Mouse (Mus musculus) left cerebral cortex, adult 18-20 months (tissue): ENCODE data around the gene Mterf4. TPM values are rescaled to one million over a fixed set of nuclear protein-coding genes. Genes with fewer than 3 reads are reported as not detected.

Source experiments
- DNase-seq, 2 experiments: peaks; one replicate each; pipeline ENCODE4 v3.0.0; 2021 to 2022; ENCODE audit warnings: low spot score in 2 of 2, mixed read lengths in 1 of 2
- microRNA-seq, 2 experiments: library from miRNA; unstranded; fragments of <30 nt; microRNA quantifications; one replicate each; pipeline ENCODE4 v1.2.0; 2021
- total RNA-seq, 2 experiments: library from RNA; stranded (reverse); gene quantifications; 2 replicates each; pipeline ENCODE4 v1.2.3; 2021

Mterf4 gene
- total RNA-seq, 2 experiments from 2014 or later: 18.0 to 19.3 TPM

- DNase-seq: no peak
Observed at GRCm38 (mm10) chr1:93270516-93271240, 35.0 kb downstream of the Mterf4 start.

DNA sequence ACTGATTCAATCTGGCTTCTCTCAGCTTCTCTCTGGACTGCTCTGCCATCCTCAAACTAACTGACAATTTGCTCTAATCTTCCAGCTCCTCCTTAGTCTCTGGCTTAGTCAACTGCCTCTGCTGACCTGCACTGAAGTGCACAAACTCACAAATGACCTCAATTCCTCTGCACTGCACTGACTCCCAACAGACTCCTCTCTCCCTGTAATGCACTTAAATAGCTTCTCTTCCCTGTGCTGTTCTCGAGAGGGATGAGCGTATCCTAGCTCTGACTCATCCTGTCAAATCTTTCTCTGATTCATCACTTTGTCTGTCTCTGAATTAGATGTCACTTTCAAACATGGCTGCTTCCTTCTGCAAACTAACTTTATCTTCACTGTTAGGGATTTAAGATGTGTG, 37.5 kb downstream of the Mterf4 start:
- no peak for DNase-seq

- no peak for DNase-seq
Observed at GRCm38 (mm10) chr1:93267207-93267606, 38.5 kb downstream of the Mterf4 start.

DNA sequence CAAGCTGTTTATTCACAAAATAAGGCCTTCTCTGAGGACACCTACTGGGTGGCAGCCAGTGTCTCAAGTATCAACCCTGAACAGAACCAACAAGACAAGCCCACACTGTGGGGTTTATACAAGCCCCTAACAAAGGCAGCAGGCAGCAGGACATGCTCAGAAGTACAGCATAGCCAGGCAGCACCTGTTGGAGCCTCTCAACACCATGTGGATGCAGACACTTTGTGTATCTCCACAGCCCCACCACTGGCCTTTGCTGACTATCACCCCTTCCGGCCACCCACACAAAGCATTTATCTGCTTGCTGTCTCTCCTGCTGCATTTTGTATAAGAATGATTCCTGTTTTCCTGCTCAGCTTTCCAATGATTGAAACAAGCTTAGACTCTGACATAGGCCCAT, 48.2 kb downstream of the Mterf4 start:
- DNase-seq: no peak

GRCm38 (mm10) chr1:93255761-93256160, 50.0 kb downstream of the Mterf4 start:
- no peak for DNase-seq

GRCm38 (mm10) chr1:93252586-93252985, 53.1 kb downstream of the Mterf4 start:
- no peak for DNase-seq

Small RNAs within 50 kb of the gene (microRNA-seq; reads per million reads assigned to microRNA genes)
- gene Mir6345 (0 reads per million in 2 experiments), gene Mir6901 (0 reads per million in 2 experiments), gene Mir6902 (0 to 0.21 reads per million in 2 experiments)

Other genes with a start within 250 kb of the Mterf4 start
- gene Kif1a, start 204.0 kb downstream of the Mterf4 start, total RNA-seq: 100 to 1,000 TPM; 735 to 776 TPM
- gene Agxt, start 170.7 kb downstream of the Mterf4 start, total RNA-seq: not detected
- not detected for gene 2310007B03Rik, start 145.0 kb downstream of the Mterf4 start, total RNA-seq
- under 1 TPM; 0.07 to 0.16 TPM for gene Crocc2, start 137.2 kb downstream of the Mterf4 start, total RNA-seq
- gene Sned1, start 70.1 kb downstream of the Mterf4 start, total RNA-seq: 1 to 10 TPM; 7.8 to 8.2 TPM
- gene Ppp1r7, start 36.9 kb upstream of the Mterf4 start, total RNA-seq: 10 to 100 TPM; 82.1 to 87.1 TPM
- gene Pask, start 37.6 kb upstream of the Mterf4 start, total RNA-seq: 1 to 10 TPM; 5.5 to 6.8 TPM
- gene Ano7, start 68.0 kb upstream of the Mterf4 start, total RNA-seq: under 1 TPM; 0.07 to 0.51 TPM
- 100 to 1,000 TPM; 157 to 167 TPM for gene Hdlbp, start 172.9 kb upstream of the Mterf4 start, total RNA-seq
- 10 to 100 TPM in 1 of 2 experiments, 1 to 10 TPM in 1; 10.0 to 11.0 TPM for gene Farp2, start 206.2 kb upstream of the Mterf4 start, total RNA-seq